Mouse (Mus musculus): ENCODE data around the gene Ccdc149.

GRCm38 (mm10) chr5:52415917-52416316 lies 55.4 kb downstream of the Ccdc149 start:
- TF ChIP-seq POLR2A (IDR thresholded peaks at IDR 0.05; ENCODE audit: control insufficient read depth, extremely low read depth, insufficient read depth, low read length, poor library complexity) = no peak
- no peak for TF ChIP-seq CTCF (IDR thresholded peaks at IDR 0.05; ENCODE audit: borderline replicate concordance, control insufficient read depth, extremely low read depth, insufficient read depth, low read length, poor library complexity)

Data from thymus, adult 2 months (tissue).